Mouse (Mus musculus) stomach, postnatal 0 days (tissue): ENCODE measurements around the gene Ptpro.

ENCODE experiments used
- CTCF ChIP-seq: IDR thresholded peaks from 2 replicates; pipeline ENCODE4 v1.5.1; 2016; ENCODE audit warnings: antibody characterized with exemption, low read depth, mild to moderate bottlenecking, moderate library complexity
- EP300 ChIP-seq: optimal IDR thresholded peaks from 2 replicates; pipeline ENCODE3; 2016; ENCODE audit warnings: antibody characterized with exemption

GRCm38 (mm10) chr6:137508936-137509335 is 256.8 kb downstream of the Ptpro start:
- TF ChIP-seq CTCF (no peak), EP300 (no peak)
